Mouse (Mus musculus) neutrophil, adult 59 days (primary cell): ENCODE results near the gene Stat1. TPM values are rescaled to one million over a fixed set of nuclear protein-coding genes. Genes with fewer than 3 reads are reported as not detected.

Experiments used
- total RNA-seq, 2 experiments: library from RNA; stranded (reverse); gene quantifications; 1 replicate in 1 of 2; 2 replicates in 1 of 2; pipeline ENCODE4 v1.2.4; 2023

The Stat1 gene
- 100 to 1,000 TPM; 112 to 128 TPM for total RNA-seq

GRCm38 (mm10) chr1:52118860-52119591 is at the start of gene Stat1:
Stat1 (plus strand) TSS chr1:52119440.

Other genes with a start within 250 kb of the Stat1 start
- 1 to 10 TPM; 1.9 to 2.5 TPM for gene Myo1b, start 203.4 kb upstream of the Stat1 start, total RNA-seq
- 10 to 100 TPM; 38.9 to 44.1 TPM for gene Stat4, start 132.3 kb upstream of the Stat1 start, total RNA-seq
- gene Gls, start 113.8 kb downstream of the Stat1 start, total RNA-seq: 100 to 1,000 TPM in 1 of 2 experiments, 10 to 100 TPM in 1; 92.5 to 107 TPM